Mouse (Mus musculus) kidney, postnatal 10 days (tissue): ENCODE measurements around the gene Glis1.
A peak's percentile ranks its signal among the peaks of the same experiment; 100 is the strongest.

Experiments
- DNase-seq: peaks from one replicate; pipeline ENCODE4 v3.0.0; 2021; ENCODE audit warnings: mixed read lengths

The Glis1 gene

GRCm38 (mm10) chr4:107636099-107636498 lies 201.7 kb downstream of the Glis1 start:
- no peak for DNase-seq

GRCm38 (mm10) chr4:107637670-107638069 lies 203.3 kb downstream of the Glis1 start:
- peak; percentile 68 for DNase-seq

GRCm38 (mm10) chr4:107638303-107638702 lies 203.9 kb downstream of the Glis1 start:
- DNase-seq: no peak

- peak; percentile 57 for DNase-seq
Measured at GRCm38 (mm10) chr4:107641624-107642023, 207.2 kb downstream of the Glis1 start.

- no peak for DNase-seq
Measured at GRCm38 (mm10) chr4:107648959-107649485, 214.6 kb downstream of the Glis1 start.

GRCm38 (mm10) chr4:107651021-107651496 lies 216.7 kb downstream of the Glis1 start:
- no peak for DNase-seq

- DNase-seq: peak; percentile 93
Measured at GRCm38 (mm10) chr4:107652598-107653279, 218.3 kb downstream of the Glis1 start.

GRCm38 (mm10) chr4:107653280-107653643 lies 218.9 kb downstream of the Glis1 start:
- DNase-seq: no peak

GRCm38 (mm10) chr4:107660649-107661048 lies 226.3 kb downstream of the Glis1 start:
- DNase-seq: no peak

- DNase-seq: no peak
Measured at GRCm38 (mm10) chr4:107668514-107668913, 234.1 kb downstream of the Glis1 start.

GRCm38 (mm10) chr4:107670731-107671130 lies 236.3 kb downstream of the Glis1 start:
- no peak for DNase-seq

GRCm38 (mm10) chr4:107673638-107674321 lies 239.4 kb downstream of the Glis1 start:
- peak; percentile 90 for DNase-seq

GRCm38 (mm10) chr4:107674322-107674644 lies 239.9 kb downstream of the Glis1 start:
- DNase-seq: no peak

- no peak for DNase-seq
Measured at GRCm38 (mm10) chr4:107675645-107676044, 241.3 kb downstream of the Glis1 start.

- no peak for DNase-seq
Measured at GRCm38 (mm10) chr4:107680311-107681098, 246.1 kb downstream of the Glis1 start.

- no peak for DNase-seq
Measured at GRCm38 (mm10) chr4:107681099-107681849, 246.9 kb downstream of the Glis1 start.

GRCm38 (mm10) chr4:107683006-107683756 lies 248.8 kb downstream of the Glis1 start:
- DNase-seq: no peak

- DNase-seq: no peak
Measured at GRCm38 (mm10) chr4:107684130-107684529, 249.7 kb downstream of the Glis1 start, which contains the start of gene Dmrtb1. Gene Dmrtb1 (minus strand): TSS chr4:107684230.
